Mouse (Mus musculus) brain, embryonic 14.5 days (tissue): ENCODE measurements at regions not wholly inside any gene's neighbourhood (a gene's known extent, or its start where the extent isn't known, plus 50 kb on each side); places are given as distances from the start of the nearest gene placed in this dataset.

Experiments used
- CTCF ChIP-seq: fragments of 200-500 bp; IDR thresholded peaks from 2 replicates; pipeline ENCODE4 v1.5.1; 2012; ENCODE audit warnings: inconsistent platforms, mild to moderate bottlenecking, moderate library complexity, borderline replicate concordance; ENCODE audit not compliant: insufficient read depth, insufficient read length; ENCODE audit errors: extremely low read depth
- POLR2A ChIP-seq: fragments of 200-500 bp; IDR thresholded peaks from 2 replicates; pipeline ENCODE4 v1.6.1; 2012; ENCODE audit warnings: mild to moderate bottlenecking, inconsistent platforms, borderline replicate concordance; ENCODE audit not compliant: poor library complexity, insufficient read depth, insufficient read length, severe bottlenecking; ENCODE audit errors: extremely low read depth

- no peak for TF ChIP-seq CTCF
- no peak for TF ChIP-seq POLR2A
Measured at GRCm38 (mm10) chr4:31819521-31820259, 144.2 kb upstream of the Map3k7 start.
